Comparison of ENCODE assay signal across 8 mouse cellular contexts in genomic region chr3:127498197-127498741, GRCm38 (mm10). TPM values are rescaled to one million over a fixed set of nuclear protein-coding genes. Genes with fewer than 3 reads are reported as not detected.
A peak's percentile ranks its signal among the peaks of the same experiment; 100 is the strongest.
DNase-seq lines count a peak whose midpoint lies in the region; ATAC-seq and TF ChIP-seq lines count a peak whose summit lies in the region.

No protein-coding gene starts in this region.

- DNase-seq in Patski (ENCODE audit: low read depth, low spot score) = no peak
- DNase-seq in embryonic facial prominence, embryonic 10.5 days (ENCODE audit: low spot score) = peak; percentile 28
- peak; percentile 51 to 67 for DNase-seq in left cerebral cortex, postnatal 25 days (ENCODE audit: low spot score in 2 of 2)
- DNase-seq in ovary, postnatal 10 days (ENCODE audit: low spot score) = no peak
- DNase-seq in urinary bladder, adult 2 months (ENCODE audit: low spot score) = no peak

- ATAC-seq in Patski = peak; percentile 49
- peak; percentile 87 for ATAC-seq in heart, embryonic 15.5 days (replicated peaks; ENCODE audit: insufficient number of reproducible peaks, insufficient read depth, low FRiP score, low read depth)
- peak; percentile 92 for ATAC-seq in midbrain, embryonic 16.5 days

- H3K4me2 ChIP-seq in heart, embryonic 15.5 days = peak overlapping the region; percentile 99
- peak overlapping the region; percentile 97 for H3K4me2 ChIP-seq in midbrain, embryonic 16.5 days (ENCODE audit: low read length)

- intact Hi-C loops in left cerebral cortex, postnatal 25 days (cut with DNase I) = loop anchor here (2.0 kb wide), 1 partner anchor 55 kb away; the partner anchor contains the start of genes Larp7 and Zgrf1

- CTCF ChIA-PET in Patski (lab: Charles Lee) = interaction anchor here (0.9 to 2.0 kb wide), 5 partner anchors 10 to 176 kb away, joined by 3 to 6 read pairs (median 4); no protein-coding TSS in a partner anchor

- no peaks in the 10 kb centered on the region for H3K4me1 ChIP-seq in ES-Bruce4 (ENCODE audit: control insufficient read depth, insufficient read depth, low read length)
- H3K4me1 ChIP-seq in embryonic facial prominence, embryonic 10.5 days = peaks cover 16% of the 10 kb centered on the region
- H3K4me1 ChIP-seq in heart, embryonic 15.5 days (replicated peaks) = peaks cover 9% of the 10 kb centered on the region
- H3K4me1 ChIP-seq in midbrain, embryonic 16.5 days (ENCODE audit: control insufficient read depth, insufficient read depth, low read length) = peaks cover 9% of the 10 kb centered on the region

- in situ Hi-C loops in Patski (cut with MboI; ENCODE audit: low pct_unique_long_range_greater_than_20kb) = no loop called here

- H3K9ac ChIP-seq in ES-Bruce4 (ENCODE audit: low read depth, poor library complexity, severe bottlenecking) = peak overlapping the region; percentile 45
- H3K9ac ChIP-seq in heart, embryonic 15.5 days = peak overlapping the region; percentile 74
- peak overlapping the region; percentile 87 for H3K9ac ChIP-seq in midbrain, embryonic 16.5 days (ENCODE audit: low read depth, low read length)

- no peak for TF ChIP-seq EP300 in ES-Bruce4 (IDR thresholded peaks at IDR 0.05; ENCODE audit: insufficient read depth, low read depth, low read length)

- no peaks in the 10 kb centered on the region for H3K36me3 ChIP-seq in ES-Bruce4 (ENCODE audit: control insufficient read depth, insufficient read depth, low read length, poor library complexity, severe bottlenecking)
- H3K36me3 ChIP-seq in embryonic facial prominence, embryonic 10.5 days (replicated peaks) = no peaks in the 10 kb centered on the region
- H3K36me3 ChIP-seq in heart, embryonic 15.5 days = no peaks in the 10 kb centered on the region
- no peaks in the 10 kb centered on the region for H3K36me3 ChIP-seq in midbrain, embryonic 16.5 days (ENCODE audit: control insufficient read depth, insufficient read depth, low read length)

- WGBS in embryonic facial prominence, embryonic 10.5 days = 3% methylated on average over 23 of the region's 23 CpGs
- WGBS in heart, embryonic 15.5 days = under 1% methylated on average over 23 of the region's 23 CpGs
- 1% methylated on average over 23 of the region's 23 CpGs for WGBS in midbrain, embryonic 16.5 days

- no peak for TF ChIP-seq POLR2A in ES-Bruce4 (IDR thresholded peaks at IDR 0.05; ENCODE audit: insufficient read depth, low read length)

- H3K27me3 ChIP-seq in ES-Bruce4 (ENCODE audit: control insufficient read depth, insufficient read depth, low read length, poor library complexity, severe bottlenecking) (peaks cover 4% of the 10 kb centered on the region; the same call in 1 of the 2 replicates), Patski (no peaks in the 10 kb centered on the region)
- H3K27me3 ChIP-seq in embryonic facial prominence, embryonic 10.5 days (replicated peaks; ENCODE audit: low read depth, poor library complexity, severe bottlenecking) = peaks cover 44% of the 10 kb centered on the region
- peaks cover 11% of the 10 kb centered on the region; the same call in 1 of the 2 replicates for H3K27me3 ChIP-seq in heart, embryonic 15.5 days
- no peaks in the 10 kb centered on the region for H3K27me3 ChIP-seq in midbrain, embryonic 16.5 days (ENCODE audit: control insufficient read depth, insufficient read depth, low read depth, low read length)

- no peak for TF ChIP-seq CTCF in ES-Bruce4 (IDR thresholded peaks at IDR 0.05; ENCODE audit: low read depth, low read length)
- TF ChIP-seq CTCF in Patski (IDR thresholded peaks at IDR 0.05) = no peak

- POLR2A ChIA-PET in Patski (lab: Charles Lee) = no interaction called here

- no peaks in the 10 kb centered on the region for H3K9me3 ChIP-seq in ES-Bruce4 (replicated peaks; ENCODE audit: control insufficient read depth, insufficient read depth, low read length, poor library complexity, severe bottlenecking)
- no peaks in the 10 kb centered on the region for H3K9me3 ChIP-seq in embryonic facial prominence, embryonic 10.5 days
- H3K9me3 ChIP-seq in heart, embryonic 15.5 days (replicated peaks) = no peaks in the 10 kb centered on the region
- no peaks in the 10 kb centered on the region for H3K9me3 ChIP-seq in midbrain, embryonic 16.5 days (replicated peaks; ENCODE audit: control insufficient read depth, low read length, poor library complexity, severe bottlenecking)

- peak overlapping the region; percentile 62 for H3K4me3 ChIP-seq in ES-Bruce4 (ENCODE audit: low read depth, low read length)
- peak overlapping the region; percentile 74 for H3K4me3 ChIP-seq in embryonic facial prominence, embryonic 10.5 days
- H3K4me3 ChIP-seq in heart, embryonic 15.5 days = peak overlapping the region; percentile 68
- H3K4me3 ChIP-seq in midbrain, embryonic 16.5 days (ENCODE audit: low read depth, low read length) = peak overlapping the region; percentile 87

- H3K27ac ChIP-seq in ES-Bruce4 (ENCODE audit: insufficient read depth, low read length) = no peak overlapping the region
- H3K27ac ChIP-seq in embryonic facial prominence, embryonic 10.5 days (replicated peaks) = peak overlapping the region; percentile 75
- H3K27ac ChIP-seq in heart, embryonic 15.5 days = peak overlapping the region; percentile 79
- H3K27ac ChIP-seq in midbrain, embryonic 16.5 days (ENCODE audit: low read length) = peak overlapping the region; percentile 76

RNA-seq across cellular contexts. Expression of gene Ank2, which starts 0.9 kb away (rescaled TPM):
- polyA plus RNA-seq in ES-Bruce4 (2011; ENCODE audit: insufficient read depth, insufficient read length, low read depth, missing spikeins) (29.9 and 31.4 TPM in 2 replicates), Patski (2021) (47.7 TPM)
- polyA plus RNA-seq in embryonic facial prominence, embryonic 10.5 days (2016; fragmentation: Nextera tagmentation; extraction: Ambion mirVana) = 32.2 and 35.7 TPM in 2 replicates
- polyA plus RNA-seq in heart, embryonic 15.5 days (2015; fragmentation: Nextera tagmentation; extraction: Ambion mirVana) = 37.3 and 39.9 TPM in 2 replicates
- 100 to 1,000 TPM; 905 to 944 TPM for total RNA-seq in left cerebral cortex, postnatal 25 days (2021)
- polyA plus RNA-seq in midbrain, embryonic 16.5 days (2015; fragmentation: Nextera tagmentation; extraction: Ambion mirVana) = 189 and 211 TPM in 2 replicates
- 7.9 and 10.9 TPM in 2 replicates for polyA plus RNA-seq in urinary bladder, adult 2 months (2012; rRNA removed)

RNA-seq across cellular contexts. Expression of gene Larp7, which starts 54.9 kb away (rescaled TPM):
- polyA plus RNA-seq in ES-Bruce4 (2011; ENCODE audit: insufficient read depth, insufficient read length, low read depth, missing spikeins) = 110 and 116 TPM in 2 replicates
- 66.7 TPM for polyA plus RNA-seq in Patski (2021)
- polyA plus RNA-seq in embryonic facial prominence, embryonic 10.5 days (2016; fragmentation: Nextera tagmentation; extraction: Ambion mirVana) = 74.3 and 82.6 TPM in 2 replicates
- polyA plus RNA-seq in heart, embryonic 15.5 days (2015; fragmentation: Nextera tagmentation; extraction: Ambion mirVana) = 46.9 and 58.9 TPM in 2 replicates
- 10 to 100 TPM; 17.8 to 20.1 TPM for total RNA-seq in left cerebral cortex, postnatal 25 days (2021)
- polyA plus RNA-seq in midbrain, embryonic 16.5 days (2015; fragmentation: Nextera tagmentation; extraction: Ambion mirVana) = 25.2 and 27.5 TPM in 2 replicates
- polyA plus RNA-seq in urinary bladder, adult 2 months (2012; rRNA removed) = 18.7 and 19.8 TPM in 2 replicates

RNA-seq across cellular contexts. Expression of gene Zgrf1, which starts 55.0 kb away (rescaled TPM):
- polyA plus RNA-seq in ES-Bruce4 (2011; ENCODE audit: insufficient read depth, insufficient read length, low read depth, missing spikeins) = 27.5 and 28.3 TPM in 2 replicates
- 7.9 TPM for polyA plus RNA-seq in Patski (2021)
- polyA plus RNA-seq in embryonic facial prominence, embryonic 10.5 days (2016; fragmentation: Nextera tagmentation; extraction: Ambion mirVana) = 19.8 and 22.3 TPM in 2 replicates
- polyA plus RNA-seq in heart, embryonic 15.5 days (2015; fragmentation: Nextera tagmentation; extraction: Ambion mirVana) = 5.4 and 7.5 TPM in 2 replicates
- total RNA-seq in left cerebral cortex, postnatal 25 days (2021) = 1 to 10 TPM; 2.4 to 2.6 TPM
- 2.4 and 2.5 TPM in 2 replicates for polyA plus RNA-seq in midbrain, embryonic 16.5 days (2015; fragmentation: Nextera tagmentation; extraction: Ambion mirVana)
- 2.1 and 2.9 TPM in 2 replicates for polyA plus RNA-seq in urinary bladder, adult 2 months (2012; rRNA removed)

Comparison
In these comparisons a context has a peak if more than half of its experiments do, and no peak if none do; other contexts are left out.
1. DNase-seq: peak in embryonic facial prominence, embryonic 10.5 days (single experiment) and left cerebral cortex, postnatal 25 days (2 of 2); none in Patski (single experiment), ovary, postnatal 10 days (single experiment) and urinary bladder, adult 2 months (single experiment).
2. Peak in every context shown above with its lines, with median percentiles within 50 percentile points of each other: H3K4me3 ChIP-seq, H3K9ac ChIP-seq and ATAC-seq.